Mouse (Mus musculus) midbrain, embryonic 13.5 days (tissue): ENCODE measurements around the gene Gpr182. TPM values are rescaled to one million over a fixed set of nuclear protein-coding genes. Genes with fewer than 3 reads are reported as not detected.

Experiments used
- ATAC-seq: fragments of 200-750 bp; cut with Nextera tagmentation; 2 replicates; pipeline ENCODE4 v1.8.0; 2017; ENCODE audit warnings: mild to moderate bottlenecking, moderate TSS enrichment, moderate library complexity
- H3K27ac ChIP-seq: fragments of 300-500 bp; sonication (generic); 2 replicates; pipeline ENCODE4 v1.5.1; 2015; ENCODE audit warnings: inconsistent platforms, mild to moderate bottlenecking, moderate library complexity
- H3K27me3 ChIP-seq: fragments of 300-500 bp; sonication (generic); 2 replicates; pipeline ENCODE4 v1.6.1; 2015; ENCODE audit warnings: mild to moderate bottlenecking, inconsistent platforms
- H3K36me3 ChIP-seq: fragments of 300-500 bp; sonication (generic); 2 replicates; pipeline ENCODE4 v1.6.1; 2015; ENCODE audit warnings: mild to moderate bottlenecking, inconsistent platforms
- H3K4me1 ChIP-seq: fragments of 300-500 bp; sonication (generic); replicated peaks from 2 replicates; pipeline ENCODE4 v1.6.1; 2015; ENCODE audit warnings: inconsistent platforms
- H3K4me2 ChIP-seq: fragments of 300-500 bp; sonication (generic); replicated peaks from 2 replicates; pipeline ENCODE4 v1.6.1; 2015; ENCODE audit warnings: moderate library complexity, mild to moderate bottlenecking, inconsistent platforms
- H3K4me3 ChIP-seq: fragments of 300-500 bp; sonication (generic); replicated peaks from 2 replicates; pipeline ENCODE4 v1.5.1; 2015; ENCODE audit warnings: mild to moderate bottlenecking, inconsistent platforms
- H3K9ac ChIP-seq: fragments of 300-500 bp; sonication (generic); replicated peaks from 2 replicates; pipeline ENCODE4 v1.6.1; 2015; ENCODE audit warnings: mild to moderate bottlenecking, inconsistent platforms
- H3K9me3 ChIP-seq: fragments of 300-500 bp; sonication (generic); 2 replicates; pipeline ENCODE4 v1.6.1; 2016; ENCODE audit warnings: mild to moderate bottlenecking, inconsistent platforms
- WGBS: fragments of 180-500 bp; shearing (Covaris S2); methylation state at CpG from one replicate; pipeline ENCODE4 v1.1.7; 2015; 5-methylcytosine and 5-hydroxymethylcytosine counted together
- polyA plus RNA-seq: library from polyadenylated mRNA; unstranded; fragments of >200 nt; fragmentation: Nextera tagmentation; extraction: Ambion mirVana; gene quantifications from 2 replicates; pipeline ENCODE4 v1.2.1, GENCODE M21; 2015

Gpr182 gene
- polyA plus RNA-seq, 1 experiment from 2014 or later: 0.39 TPM

DNA sequence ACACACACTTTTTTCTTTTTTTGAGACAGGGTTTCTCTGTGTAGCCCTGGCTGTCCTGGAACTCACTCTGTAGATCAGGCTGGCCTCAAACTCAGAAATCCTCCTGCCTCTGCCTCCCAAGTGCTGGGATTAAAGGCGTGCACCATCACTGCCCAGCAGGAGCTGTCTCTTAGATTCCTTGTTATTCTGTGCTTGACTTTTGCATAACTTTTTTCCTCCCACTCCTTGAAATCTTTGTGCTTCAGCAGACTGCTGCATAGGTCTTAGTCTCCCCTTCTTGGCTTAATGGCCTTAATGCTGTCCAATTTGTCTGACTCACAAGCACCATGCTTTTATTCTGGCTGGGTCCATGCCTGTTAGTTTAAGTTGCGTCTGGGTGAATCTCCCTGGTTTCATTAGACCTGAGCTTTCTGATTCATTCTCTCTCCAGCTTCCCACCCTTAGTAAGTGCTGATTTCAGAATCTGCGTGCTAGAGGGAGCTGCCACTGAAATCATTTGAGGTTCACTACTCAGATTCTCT lies 42.6 kb downstream of the Gpr182 start:
- Histone ChIP-seq H3K4me3 (no peak overlapping the region), H3K27ac (no peak overlapping the region), H3K4me1 (no peaks in the 10 kb centered on the region), H3K9ac (no peak overlapping the region), H3K27me3 (no peaks in the 10 kb centered on the region), H3K4me2 (no peak overlapping the region), H3K36me3 (no peaks in the 10 kb centered on the region), H3K9me3 (no peaks in the 10 kb centered on the region)
- no peak for ATAC-seq
- 79% methylated on average over 3 of the region's 3 CpGs for WGBS

DNA sequence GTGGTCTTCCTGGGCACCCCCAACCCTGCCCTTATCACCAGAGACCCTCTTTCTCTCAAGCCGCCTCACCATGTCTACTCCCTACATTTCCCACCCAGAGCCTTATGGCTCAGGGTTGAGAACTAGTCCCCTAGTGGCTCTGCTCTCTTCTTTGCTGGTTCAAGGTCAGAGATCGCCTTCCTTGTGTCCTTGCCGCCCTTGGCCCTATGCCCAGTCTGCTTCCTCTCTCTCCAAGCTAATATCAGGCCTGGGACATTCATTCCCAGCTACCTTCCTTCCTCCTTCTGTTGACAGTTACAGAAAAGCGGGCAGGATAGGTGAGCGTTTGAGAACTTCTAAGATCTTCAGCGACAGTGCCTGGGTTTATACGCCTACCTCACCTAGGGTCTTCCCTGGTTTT lies 43.8 kb downstream of the Gpr182 start:
- Histone ChIP-seq H3K4me3 (no peak overlapping the region), H3K9me3 (no peaks in the 10 kb centered on the region), H3K9ac (no peak overlapping the region), H3K36me3 (no peaks in the 10 kb centered on the region), H3K27me3 (no peaks in the 10 kb centered on the region), H3K4me1 (no peaks in the 10 kb centered on the region), H3K4me2 (no peak overlapping the region), H3K27ac (no peak overlapping the region)
- ATAC-seq: no peak
- 91% methylated on average over 7 of the region's 7 CpGs for WGBS

DNA sequence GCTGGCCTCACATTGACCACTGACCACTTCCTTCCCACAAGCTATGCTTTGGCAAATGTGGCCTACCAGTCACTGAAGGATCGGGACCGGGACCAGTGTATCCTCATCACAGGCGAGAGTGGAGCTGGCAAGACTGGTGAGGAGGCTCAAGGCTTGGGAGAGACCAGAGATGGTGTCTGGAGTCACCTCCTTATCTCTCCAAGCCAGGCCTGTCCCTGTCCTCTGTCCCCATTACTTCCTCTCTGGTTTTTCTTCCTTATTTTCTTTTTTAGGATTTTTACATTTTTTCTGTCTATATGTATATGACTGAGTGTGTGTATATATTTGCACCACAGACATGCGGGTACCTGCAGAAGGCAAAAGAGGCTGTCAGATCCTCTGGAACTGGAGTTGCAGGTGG lies 45.7 kb downstream of the Gpr182 start:
- H3K27ac ChIP-seq: no peak overlapping the region
- WGBS: 88% methylated on average over 4 of the region's 4 CpGs
- no peak overlapping the region for H3K4me3 ChIP-seq
- H3K36me3 ChIP-seq: no peaks in the 10 kb centered on the region
- no peak overlapping the region for H3K9ac ChIP-seq
- no peaks in the 10 kb centered on the region for H3K9me3 ChIP-seq
- H3K4me1 ChIP-seq: no peaks in the 10 kb centered on the region
- H3K27me3 ChIP-seq: no peaks in the 10 kb centered on the region
- ATAC-seq: no peak
- no peak overlapping the region for H3K4me2 ChIP-seq

DNA sequence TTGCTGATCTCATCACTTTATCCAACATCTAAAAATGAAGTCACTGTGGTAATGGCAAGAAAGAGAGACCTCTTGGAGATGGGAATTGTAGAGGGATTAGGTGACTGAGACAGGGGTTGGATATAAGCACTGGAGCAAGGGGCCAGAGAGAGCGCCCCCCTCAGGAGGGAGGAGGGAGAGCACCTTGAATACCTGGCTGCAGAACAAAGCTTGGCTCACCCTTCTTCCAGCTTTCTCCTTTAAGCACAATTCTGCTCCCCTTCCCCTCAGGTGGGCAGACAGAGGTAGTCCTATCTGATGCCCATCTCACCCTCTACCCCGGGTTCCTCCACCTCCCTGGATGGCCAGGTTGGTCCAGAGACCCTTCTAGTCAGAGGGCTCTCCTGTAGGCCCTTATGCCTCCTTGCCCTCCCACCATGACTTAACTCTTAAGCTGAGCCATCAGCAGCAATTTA lies 46.7 kb downstream of the Gpr182 start, which contains the start of gene Myo1a:
Gene Myo1a, plus strand, starts transcription at position 405 of the 455 bp plus-strand sequence.
- no peak for ATAC-seq
- WGBS: 67% methylated on average over 2 of the region's 2 CpGs
- no peak within 1 kb of the TSS for H3K4me3 ChIP-seq
- no peaks in the 10 kb centered on the region; the same call in 1 of the 2 replicates for H3K36me3 ChIP-seq
- H3K27ac ChIP-seq: no peak within 1 kb of the TSS
- no peaks in the 10 kb centered on the region for H3K9me3 ChIP-seq
- no peaks in the 10 kb centered on the region for H3K27me3 ChIP-seq
- no peak within 1 kb of the TSS for H3K9ac ChIP-seq
- no peaks in the 10 kb centered on the region for H3K4me1 ChIP-seq
- H3K4me2 ChIP-seq: no peak within 1 kb of the TSS

DNA sequence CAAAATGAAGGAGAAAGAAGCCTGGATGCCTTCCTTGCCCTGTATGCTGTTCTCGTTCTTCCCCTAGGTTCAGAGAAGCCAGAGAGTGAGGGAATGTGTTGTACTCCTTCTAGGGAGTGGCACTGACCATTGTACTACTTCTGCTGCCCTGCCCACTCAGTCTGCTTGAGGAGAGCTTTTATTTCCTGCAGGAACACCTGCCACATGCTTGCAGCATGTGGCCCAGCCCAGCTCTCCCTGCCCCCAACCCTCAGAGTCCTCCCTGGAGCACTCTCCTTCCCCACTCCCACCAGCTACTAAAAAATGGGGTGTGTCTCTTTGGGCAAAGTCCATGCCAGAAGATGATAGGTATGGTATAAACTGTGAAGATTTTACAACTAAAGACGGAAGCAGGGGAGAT lies 47.2 kb downstream of the Gpr182 start:
- peaks cover 3% of the 10 kb centered on the region for H3K36me3 ChIP-seq
- no peaks in the 10 kb centered on the region for H3K9me3 ChIP-seq
- H3K4me3 ChIP-seq: no peak overlapping the region
- H3K9ac ChIP-seq: no peak overlapping the region
- H3K4me1 ChIP-seq: no peaks in the 10 kb centered on the region
- no peak overlapping the region for H3K27ac ChIP-seq
- H3K4me2 ChIP-seq: no peak overlapping the region
- WGBS: 72% methylated on average over 2 of the region's 2 CpGs
- no peak for ATAC-seq
- no peaks in the 10 kb centered on the region for H3K27me3 ChIP-seq

DNA sequence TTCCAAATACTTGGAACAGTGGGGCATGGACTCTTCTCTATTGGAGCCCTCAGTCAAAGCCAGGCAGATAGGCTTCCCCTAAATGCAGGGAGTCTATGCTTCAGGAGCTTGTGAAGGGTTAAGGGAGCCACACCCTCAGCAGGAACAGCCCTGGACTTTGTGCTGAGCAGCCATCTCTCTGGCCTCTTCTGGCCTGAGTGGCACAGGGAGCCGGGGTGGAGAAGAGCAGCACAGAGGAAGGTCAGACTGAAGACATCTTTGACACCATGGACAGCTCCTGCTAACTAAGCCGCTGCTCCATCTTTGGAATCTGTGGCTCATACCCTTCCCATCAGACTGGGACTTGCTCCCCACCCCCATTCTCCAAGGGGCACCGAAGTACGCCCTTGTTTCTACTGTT lies 48.2 kb downstream of the Gpr182 start:
- Histone ChIP-seq H3K9ac (no peak overlapping the region), H3K4me3 (no peak overlapping the region), H3K4me1 (no peaks in the 10 kb centered on the region), H3K27ac (no peak overlapping the region), H3K36me3 (peaks cover 9% of the 10 kb centered on the region), H3K27me3 (no peaks in the 10 kb centered on the region), H3K4me2 (no peak overlapping the region), H3K9me3 (no peaks in the 10 kb centered on the region)
- 53% methylated on average over 4 of the region's 4 CpGs for WGBS
- ATAC-seq: no peak

DNA sequence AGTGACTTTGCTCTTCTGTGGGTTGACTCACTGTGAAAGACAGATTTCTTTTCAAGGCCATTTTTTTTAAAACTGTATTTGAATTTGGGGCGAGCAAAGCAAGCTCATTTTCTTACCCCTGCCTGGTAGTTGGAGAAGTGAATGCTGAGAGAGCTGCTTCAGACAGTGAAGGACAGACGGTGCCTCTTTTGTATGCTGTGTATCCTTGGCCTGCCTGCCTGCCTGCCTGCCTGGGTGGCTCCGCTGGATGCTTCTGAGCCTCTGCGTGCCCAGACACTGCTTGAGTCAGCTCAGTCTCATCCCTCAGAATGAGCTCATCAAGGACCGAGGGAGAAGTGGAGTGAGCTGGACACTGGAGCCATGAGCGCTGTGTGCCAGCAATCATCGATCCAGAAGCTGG lies 52.6 kb downstream of the Gpr182 start:
- no peak for ATAC-seq
- H3K9me3 ChIP-seq: no peaks in the 10 kb centered on the region
- peaks cover 31% of the 10 kb centered on the region for H3K36me3 ChIP-seq
- H3K27ac ChIP-seq: no peak overlapping the region
- H3K27me3 ChIP-seq: no peaks in the 10 kb centered on the region
- H3K4me2 ChIP-seq: no peak overlapping the region
- H3K4me1 ChIP-seq: no peaks in the 10 kb centered on the region
- no peak overlapping the region for H3K9ac ChIP-seq
- 89% methylated on average over 7 of the region's 7 CpGs for WGBS
- H3K4me3 ChIP-seq: no peak overlapping the region

Other genes with a start within 250 kb of the Gpr182 start
- 11.5 and 13.8 TPM in 2 replicates for gene Ndufa4l2, start 236.8 kb downstream of the Gpr182 start, polyA plus RNA-seq
- gene Shmt2, start 229.3 kb downstream of the Gpr182 start, polyA plus RNA-seq: 54.3 and 56.2 TPM in 2 replicates
- gene Nxph4, start 217.2 kb downstream of the Gpr182 start, polyA plus RNA-seq: 78.8 and 83.9 TPM in 2 replicates
- 98.2 and 99.4 TPM in 2 replicates for gene Lrp1, start 130.6 kb downstream of the Gpr182 start, polyA plus RNA-seq
- gene Stat6, start 108.7 kb downstream of the Gpr182 start, polyA plus RNA-seq: 3.8 and 4.3 TPM in 2 replicates
- 4.6 and 4.8 TPM in 2 replicates for gene Nemp1, start 84.8 kb downstream of the Gpr182 start, polyA plus RNA-seq
- gene Nab2, start 83.2 kb downstream of the Gpr182 start, polyA plus RNA-seq: 1.2 and 1.8 TPM in 2 replicates
- gene Myo1a, start 46.6 kb downstream of the Gpr182 start, polyA plus RNA-seq: 0.28 and 0.53 TPM in 2 replicates
- gene Tac2, start 27.3 kb downstream of the Gpr182 start, polyA plus RNA-seq: not detected in 2 replicates
- gene Zbtb39, start 12.2 kb downstream of the Gpr182 start, polyA plus RNA-seq: 5.1 and 5.3 TPM in 2 replicates
- 0.04 TPM in 1 of 2 replicates, not detected in the other for gene Rdh1, start 8.0 kb upstream of the Gpr182 start, polyA plus RNA-seq
- not detected in 2 replicates for gene Rdh16f1, start 8.1 kb upstream of the Gpr182 start, polyA plus RNA-seq
- 0.09 TPM in 2 replicates for gene Rdh9, start 24.7 kb upstream of the Gpr182 start, polyA plus RNA-seq
- gene Rdh16, start 49.4 kb upstream of the Gpr182 start, polyA plus RNA-seq: not detected in 2 replicates
- gene Rdh19, start 98.2 kb upstream of the Gpr182 start, polyA plus RNA-seq: not detected in 2 replicates
- not detected in 2 replicates for gene Rdh16f2, start 114.7 kb upstream of the Gpr182 start, polyA plus RNA-seq
- gene Rdh7, start 137.1 kb upstream of the Gpr182 start, polyA plus RNA-seq: not detected in 2 replicates
- gene Sdr9c7, start 146.8 kb upstream of the Gpr182 start, polyA plus RNA-seq: not detected in 2 replicates